Mouse (Mus musculus): Measurements from ENCODE around the gene Erfe. TPM values are rescaled to one million over a fixed set of nuclear protein-coding genes. Genes with fewer than 3 reads are reported as not detected.

Erfe gene
- polyA plus RNA-seq, 1 experiment: 7.3 TPM

- Histone ChIP-seq H3K36me3 (ENCODE audit: control insufficient read depth, insufficient read depth) (no peaks in the 10 kb centered on the region), H3ac (ENCODE audit: control insufficient read depth, insufficient read length, low read depth) (no peak overlapping the region), H3K79me3 (ENCODE audit: low read depth) (peaks cover 3% of the 10 kb centered on the region), H3K27me3 (ENCODE audit: control insufficient read depth, insufficient read depth, insufficient read length) (no peaks in the 10 kb centered on the region), H3K79me2 (ENCODE audit: control insufficient read depth, insufficient read depth) (peaks cover 10% of the 10 kb centered on the region), H3K4me3 (ENCODE audit: insufficient read depth, poor library complexity, severe bottlenecking) (no peak overlapping the region)
- TF ChIP-seq MYOD1 (IDR thresholded peaks at IDR 0.05; ENCODE audit: control insufficient read depth, insufficient read length, low read depth) (no peak), CTCF (IDR thresholded peaks at IDR 0.05; ENCODE audit: control insufficient read depth, insufficient read depth, insufficient read length) (no peak), MYOG (IDR thresholded peaks at IDR 0.05; ENCODE audit: control insufficient read depth, extremely low read depth, insufficient read length) (no peak), USF1 (IDR thresholded peaks at IDR 0.05; ENCODE audit: low read depth) (no peak), FOSL1 (IDR thresholded peaks at IDR 0.05; ENCODE audit: insufficient read depth, low read length, poor library complexity, severe bottlenecking) (no peak), MAX (IDR thresholded peaks at IDR 0.05) (no peak), CEBPB (IDR thresholded peaks at IDR 0.05; ENCODE audit: low read depth) (no peak)
Observed at GRCm38 (mm10) chr1:91364822-91365644, 1.2 kb upstream of the Erfe start.

GRCm38 (mm10) chr1:91365816-91366214 lies 415 bp upstream of the Erfe start:
- Histone ChIP-seq H3K36me3 (ENCODE audit: control insufficient read depth, insufficient read depth) (peaks cover 5% of the 10 kb centered on the region), H3K27me3 (ENCODE audit: control insufficient read depth, insufficient read depth, insufficient read length) (no peaks in the 10 kb centered on the region), H3K79me3 (ENCODE audit: low read depth) (peaks cover 3% of the 10 kb centered on the region), H3K79me2 (ENCODE audit: control insufficient read depth, insufficient read depth) (peaks cover 10% of the 10 kb centered on the region), H3K4me3 (ENCODE audit: insufficient read depth, poor library complexity, severe bottlenecking) (no peak overlapping the region), H3ac (ENCODE audit: control insufficient read depth, insufficient read length, low read depth) (no peak overlapping the region)
- TF ChIP-seq FOSL1 (IDR thresholded peaks at IDR 0.05; ENCODE audit: insufficient read depth, low read length, poor library complexity, severe bottlenecking) (no peak), MYOD1 (IDR thresholded peaks at IDR 0.05; ENCODE audit: control insufficient read depth, insufficient read length, low read depth) (no peak), CEBPB (IDR thresholded peaks at IDR 0.05; ENCODE audit: low read depth) (no peak), CTCF (IDR thresholded peaks at IDR 0.05; ENCODE audit: control insufficient read depth, insufficient read depth, insufficient read length) (no peak), USF1 (IDR thresholded peaks at IDR 0.05; ENCODE audit: low read depth) (no peak), MYOG (IDR thresholded peaks at IDR 0.05; ENCODE audit: control insufficient read depth, extremely low read depth, insufficient read length) (no peak), MAX (IDR thresholded peaks at IDR 0.05) (no peak)

- Histone ChIP-seq H3K79me3 (ENCODE audit: low read depth) (peaks cover 3% of the 10 kb centered on the region), H3K27me3 (ENCODE audit: control insufficient read depth, insufficient read depth, insufficient read length) (no peaks in the 10 kb centered on the region), H3K4me3 (ENCODE audit: insufficient read depth, poor library complexity, severe bottlenecking) (no peak overlapping the region), H3K36me3 (ENCODE audit: control insufficient read depth, insufficient read depth) (peaks cover 17% of the 10 kb centered on the region), H3ac (ENCODE audit: control insufficient read depth, insufficient read length, low read depth) (no peak overlapping the region), H3K79me2 (ENCODE audit: control insufficient read depth, insufficient read depth) (peaks cover 10% of the 10 kb centered on the region)
- no peak for TF ChIP-seq MAX (IDR thresholded peaks at IDR 0.05)
- TF ChIP-seq CTCF (IDR thresholded peaks at IDR 0.05; ENCODE audit: control insufficient read depth, insufficient read depth, insufficient read length): no peak
- TF ChIP-seq MYOG (IDR thresholded peaks at IDR 0.05; ENCODE audit: control insufficient read depth, extremely low read depth, insufficient read length): no peak
- no peak for TF ChIP-seq MYOD1 (IDR thresholded peaks at IDR 0.05; ENCODE audit: control insufficient read depth, insufficient read length, low read depth)
- TF ChIP-seq USF1 (IDR thresholded peaks at IDR 0.05; ENCODE audit: low read depth): no peak
- no peak for TF ChIP-seq FOSL1 (IDR thresholded peaks at IDR 0.05; ENCODE audit: insufficient read depth, low read length, poor library complexity, severe bottlenecking)
- no peak for TF ChIP-seq CEBPB (IDR thresholded peaks at IDR 0.05; ENCODE audit: low read depth)
Observed at GRCm38 (mm10) chr1:91367295-91367694, 1.1 kb downstream of the Erfe start.

GRCm38 (mm10) chr1:91369408-91369807 lies 3.2 kb downstream of the Erfe start:
- no peaks in the 10 kb centered on the region for H3K27me3 ChIP-seq (ENCODE audit: control insufficient read depth, insufficient read depth, insufficient read length)
- H3ac ChIP-seq (ENCODE audit: control insufficient read depth, insufficient read length, low read depth): no peak overlapping the region
- TF ChIP-seq MYOD1 (IDR thresholded peaks at IDR 0.05; ENCODE audit: control insufficient read depth, insufficient read length, low read depth): no peak
- no peak for TF ChIP-seq USF1 (IDR thresholded peaks at IDR 0.05; ENCODE audit: low read depth)
- no peak for TF ChIP-seq MYOG (IDR thresholded peaks at IDR 0.05; ENCODE audit: control insufficient read depth, extremely low read depth, insufficient read length)
- no peak for TF ChIP-seq MAX (IDR thresholded peaks at IDR 0.05)
- no peak for TF ChIP-seq CEBPB (IDR thresholded peaks at IDR 0.05; ENCODE audit: low read depth)
- TF ChIP-seq FOSL1 (IDR thresholded peaks at IDR 0.05; ENCODE audit: insufficient read depth, low read length, poor library complexity, severe bottlenecking): no peak
- no peak for TF ChIP-seq CTCF (IDR thresholded peaks at IDR 0.05; ENCODE audit: control insufficient read depth, insufficient read depth, insufficient read length)
- H3K4me3 ChIP-seq (ENCODE audit: insufficient read depth, poor library complexity, severe bottlenecking): no peak overlapping the region
- H3K79me3 ChIP-seq (ENCODE audit: low read depth): peaks cover 3% of the 10 kb centered on the region
- peaks cover 35% of the 10 kb centered on the region for H3K36me3 ChIP-seq (ENCODE audit: control insufficient read depth, insufficient read depth)
- peaks cover 10% of the 10 kb centered on the region for H3K79me2 ChIP-seq (ENCODE audit: control insufficient read depth, insufficient read depth)

GRCm38 (mm10) chr1:91370055-91370454 lies 3.8 kb downstream of the Erfe start:
- peaks cover 10% of the 10 kb centered on the region for H3K79me2 ChIP-seq (ENCODE audit: control insufficient read depth, insufficient read depth)
- no peak overlapping the region for H3K4me3 ChIP-seq (ENCODE audit: insufficient read depth, poor library complexity, severe bottlenecking)
- H3K79me3 ChIP-seq (ENCODE audit: low read depth): peaks cover 3% of the 10 kb centered on the region
- H3K36me3 ChIP-seq (ENCODE audit: control insufficient read depth, insufficient read depth): peaks cover 42% of the 10 kb centered on the region
- TF ChIP-seq CEBPB (IDR thresholded peaks at IDR 0.05; ENCODE audit: low read depth) (no peak), FOSL1 (IDR thresholded peaks at IDR 0.05; ENCODE audit: insufficient read depth, low read length, poor library complexity, severe bottlenecking) (no peak), USF1 (IDR thresholded peaks at IDR 0.05; ENCODE audit: low read depth) (no peak)
- no peak overlapping the region for H3ac ChIP-seq (ENCODE audit: control insufficient read depth, insufficient read length, low read depth)
- H3K27me3 ChIP-seq (ENCODE audit: control insufficient read depth, insufficient read depth, insufficient read length): no peaks in the 10 kb centered on the region
